Mouse (Mus musculus): Measurements from ENCODE around the gene Acadl.

The Acadl gene

DNA sequence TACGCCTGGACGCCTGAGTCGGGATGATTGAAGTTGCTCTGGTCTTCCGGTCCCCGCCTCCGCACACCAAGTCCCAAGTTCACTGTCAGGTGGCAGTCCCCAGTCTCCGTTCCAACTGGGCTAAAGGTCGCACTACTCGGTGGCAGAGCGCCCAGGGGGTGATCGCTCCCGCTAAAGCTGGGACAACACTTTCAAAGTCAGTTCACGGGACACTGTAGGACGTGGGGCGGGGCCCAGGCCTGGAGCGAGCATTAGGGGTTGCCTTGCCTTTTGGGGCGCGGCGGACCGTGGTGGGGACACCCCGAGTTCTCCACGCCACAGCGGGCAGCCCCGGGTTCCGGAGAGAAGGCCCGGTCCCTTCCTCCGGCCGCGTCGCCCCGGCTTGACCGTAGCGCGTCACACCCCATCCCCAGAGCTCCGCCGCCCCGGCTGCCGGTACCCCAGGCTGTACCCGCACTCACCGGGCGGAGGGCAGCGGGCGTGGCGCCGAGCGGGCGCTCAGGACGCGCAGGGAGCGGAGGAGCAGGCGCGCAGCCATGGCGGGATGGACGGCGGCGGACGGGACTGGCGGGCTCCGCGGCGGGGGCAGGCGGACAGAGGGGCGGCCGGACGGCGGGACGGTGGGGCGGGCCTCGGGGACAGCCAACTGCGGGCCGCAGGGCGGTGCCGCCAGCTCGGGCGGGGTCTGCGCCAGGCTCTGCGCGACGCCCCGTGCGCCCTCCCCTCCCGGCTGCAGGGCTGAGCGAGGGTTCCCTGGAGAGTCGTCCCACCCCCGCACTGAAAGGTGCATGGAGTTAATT is at the start of gene Acadl:
Acadl (minus strand) TSS at position 566 of the 800 bp plus-strand sequence.
- in situ Hi-C loops (cut with MboI, MseI) = no loop called here

DNA sequence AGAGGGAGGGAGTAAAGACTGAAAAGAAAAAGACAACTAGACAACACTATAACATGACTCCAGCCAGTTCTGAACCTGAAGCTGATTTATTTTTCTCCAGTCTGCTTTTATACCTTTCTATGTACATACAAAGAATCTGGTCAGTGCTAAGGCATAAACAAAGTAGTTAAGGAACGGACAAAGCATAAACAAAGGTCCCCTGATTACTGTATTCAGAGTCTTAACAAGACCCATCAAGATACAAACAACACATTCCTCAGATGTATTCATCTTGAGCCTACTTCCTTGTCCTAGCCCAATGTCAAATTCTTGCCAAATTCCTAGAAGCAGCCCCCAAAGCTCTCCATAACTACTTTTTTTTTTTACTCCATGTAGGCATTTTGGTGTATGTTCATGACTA is 49.2 kb upstream of the Acadl start:
- in situ Hi-C loops (cut with MboI, MseI) = no loop called here

DNA sequence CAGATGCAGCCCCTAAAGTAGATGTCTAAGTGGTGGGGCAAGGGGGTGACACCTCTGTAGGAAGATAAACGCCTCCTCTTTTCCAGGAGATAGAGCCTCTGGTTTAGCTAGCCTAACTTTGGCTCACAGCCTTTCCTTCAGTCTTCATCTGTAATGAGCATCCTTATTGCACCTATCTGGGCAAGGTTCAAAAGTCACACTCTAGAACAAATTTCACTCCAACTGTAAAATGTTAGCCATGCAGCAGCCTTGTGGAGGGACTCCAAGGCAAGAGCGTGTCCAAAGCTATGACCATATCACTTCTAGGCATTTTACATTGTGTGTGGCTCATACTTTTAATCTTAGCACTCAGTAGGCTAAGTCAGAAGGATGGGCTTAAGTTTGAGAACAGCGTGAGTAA is 39.5 kb upstream of the Acadl start:
- in situ Hi-C loops (cut with MboI, MseI) = no loop called here

DNA sequence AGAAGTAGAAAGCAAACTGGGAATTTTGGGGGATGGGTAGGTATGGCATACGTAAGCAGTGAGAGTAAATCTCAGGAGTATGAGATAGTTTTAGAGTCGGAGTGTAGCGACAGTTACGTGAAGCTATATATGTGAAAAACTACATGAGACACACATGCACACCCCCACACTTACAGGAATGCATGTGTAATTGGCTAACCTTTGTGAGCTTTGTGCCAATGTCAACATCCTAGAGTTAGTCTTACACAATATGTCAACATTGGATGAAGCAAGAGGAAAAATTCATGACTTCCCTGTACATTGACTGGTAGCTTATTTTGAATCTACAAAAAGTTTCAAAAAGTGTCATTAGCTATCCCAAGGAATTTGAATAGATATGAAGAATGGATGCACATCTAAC is 37.9 kb upstream of the Acadl start:
- in situ Hi-C loops (cut with MboI, MseI) = no loop called here

DNA sequence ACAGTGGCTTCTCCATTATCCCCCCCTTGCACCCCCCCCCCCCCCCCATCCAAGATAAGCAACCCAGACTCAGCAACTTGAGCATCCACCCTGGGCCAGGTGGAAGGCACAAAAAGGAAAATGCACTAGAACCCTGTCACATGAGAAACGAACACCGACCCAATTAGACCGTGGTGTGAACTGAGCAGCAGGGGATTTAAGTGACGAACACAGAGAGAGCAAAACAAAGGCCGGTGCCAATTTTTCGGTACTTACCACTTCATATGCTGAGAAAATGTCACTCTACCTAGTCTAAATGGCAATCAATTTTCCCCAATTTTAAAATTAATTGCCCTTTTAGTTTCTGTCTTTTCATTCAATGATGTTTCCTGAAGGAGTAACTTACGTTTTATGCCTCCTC is 35.2 kb upstream of the Acadl start:
- in situ Hi-C loops (cut with MboI, MseI) = no loop called here

DNA sequence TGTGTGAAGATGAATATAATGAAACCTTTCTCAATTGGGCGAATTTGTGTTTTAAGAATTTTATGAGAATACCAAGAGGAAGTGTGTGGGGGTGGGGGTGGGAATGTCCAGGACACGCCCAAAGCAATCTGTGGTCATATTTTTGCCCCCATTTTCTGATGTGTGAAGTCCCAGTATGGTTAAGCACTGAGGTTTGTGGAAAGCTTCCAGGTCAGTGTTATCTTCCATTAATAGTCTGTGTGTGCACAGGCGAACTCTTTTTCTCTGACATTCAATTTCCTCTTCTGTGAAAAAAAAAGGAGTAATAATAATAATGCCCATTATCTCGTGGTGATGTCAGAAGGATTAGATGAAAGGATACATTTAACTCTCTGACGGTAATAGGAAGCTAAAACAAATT is 33.5 kb upstream of the Acadl start:
- in situ Hi-C loops (cut with MboI, MseI) = no loop called here

DNA sequence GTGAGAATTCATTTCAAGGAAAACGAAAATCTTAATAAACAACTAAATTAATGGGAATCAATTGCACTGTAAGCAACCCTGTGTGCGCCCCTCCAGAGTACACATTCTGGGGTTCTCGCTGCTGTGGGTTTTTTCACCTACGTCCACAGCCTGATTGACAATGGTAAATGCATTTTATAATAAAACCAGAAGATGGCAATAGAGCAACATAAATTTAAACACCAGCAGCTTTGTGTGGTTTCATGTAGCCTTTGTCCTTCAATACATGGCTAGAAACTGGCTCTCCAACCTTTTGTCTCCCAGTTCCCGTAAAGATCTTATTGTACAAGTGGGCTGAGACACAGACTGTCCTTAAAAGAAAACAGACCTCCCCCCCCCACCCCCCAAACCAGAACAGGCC is 33.0 kb upstream of the Acadl start:
- in situ Hi-C loops (cut with MboI, MseI) = no loop called here

DNA sequence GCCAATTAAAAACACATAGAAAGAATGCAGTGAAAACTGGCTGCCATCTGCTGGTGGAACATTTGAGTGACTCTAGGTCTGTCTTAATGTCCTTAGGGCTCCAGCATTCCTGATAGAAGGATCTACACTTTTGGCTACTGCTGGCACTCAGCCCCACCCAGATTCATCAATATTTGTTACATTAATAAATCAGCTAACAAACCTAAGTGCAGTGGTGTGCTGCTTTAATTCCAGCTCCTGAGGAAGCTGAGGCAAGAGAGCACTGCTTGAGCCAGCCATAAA is 32.7 kb upstream of the Acadl start:
- in situ Hi-C loops (cut with MboI, MseI) = no loop called here

DNA sequence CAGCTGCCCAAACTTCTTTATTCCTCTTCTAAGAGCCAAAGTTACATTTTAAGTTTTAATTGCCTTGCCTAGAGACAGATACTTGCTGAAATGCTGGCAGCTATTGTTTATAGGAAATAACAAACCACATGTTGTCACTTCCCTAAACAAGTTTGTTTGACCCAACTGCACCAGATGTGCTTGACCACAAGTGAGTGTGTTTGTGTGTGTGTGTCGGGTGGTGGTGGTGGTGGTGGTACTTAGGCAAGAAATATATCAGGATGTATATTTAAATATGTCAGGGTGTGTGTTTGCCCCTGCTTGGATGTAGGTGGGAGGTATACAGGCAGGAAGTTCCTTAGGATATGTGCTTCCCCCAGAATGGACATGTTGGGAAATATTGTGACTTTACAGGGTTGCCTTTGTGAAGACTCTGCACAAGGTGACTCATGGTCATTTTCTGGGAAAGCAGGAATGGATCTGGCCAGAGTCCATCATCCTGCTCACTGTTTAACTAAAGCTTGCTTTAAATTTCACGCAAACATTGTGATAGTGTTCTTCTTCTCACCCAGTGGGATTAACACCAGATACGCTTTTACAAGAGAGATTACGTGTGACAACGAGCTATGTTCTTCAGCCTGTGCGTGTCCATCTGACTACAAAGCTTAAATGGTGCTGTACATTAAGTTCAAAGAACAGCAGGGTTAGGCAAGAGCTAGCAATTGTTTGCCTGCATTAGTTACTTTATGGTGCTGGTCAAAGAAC is 32.2 kb upstream of the Acadl start:
- in situ Hi-C loops (cut with MboI, MseI) = no loop called here

DNA sequence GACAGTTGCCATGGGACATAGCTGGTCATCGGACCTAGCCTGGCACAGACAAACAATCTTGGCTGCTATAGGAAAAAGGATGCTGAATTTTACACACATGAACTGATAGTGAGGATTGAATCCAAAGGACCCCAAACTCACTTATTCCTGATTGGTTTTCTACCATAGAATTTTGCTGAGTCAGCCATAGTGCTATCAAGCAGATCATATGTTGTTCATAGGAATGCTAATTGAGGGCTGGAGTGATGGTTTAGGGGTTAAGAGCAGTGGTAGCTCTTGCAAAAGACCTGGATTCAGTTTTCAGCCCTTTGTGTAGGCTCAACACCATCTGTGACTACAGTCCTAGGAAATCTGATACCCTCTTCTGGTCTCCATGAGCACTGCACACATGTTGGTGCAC is 24.1 kb upstream of the Acadl start:
- in situ Hi-C loops (cut with MboI, MseI) = no loop called here

DNA sequence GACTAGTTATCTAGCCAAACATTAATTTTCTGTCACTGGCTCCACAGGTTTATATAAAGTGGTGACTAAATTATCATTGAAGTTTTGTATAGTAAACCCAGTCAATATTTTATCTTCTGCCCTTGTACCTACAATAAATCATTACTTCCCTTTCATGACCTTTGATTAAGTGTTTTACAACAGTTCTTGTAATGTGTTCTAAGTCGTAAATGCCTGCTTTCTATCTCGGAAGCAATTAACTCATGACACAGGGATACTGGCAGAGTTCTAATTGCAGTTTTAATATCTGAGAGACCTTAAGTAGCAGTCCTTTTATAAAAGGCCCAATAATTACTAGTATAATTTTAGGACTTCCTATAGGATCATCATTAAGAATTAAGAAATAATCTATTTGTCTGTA is 17.1 kb upstream of the Acadl start:
- in situ Hi-C loops (cut with MboI, MseI) = no loop called here

DNA sequence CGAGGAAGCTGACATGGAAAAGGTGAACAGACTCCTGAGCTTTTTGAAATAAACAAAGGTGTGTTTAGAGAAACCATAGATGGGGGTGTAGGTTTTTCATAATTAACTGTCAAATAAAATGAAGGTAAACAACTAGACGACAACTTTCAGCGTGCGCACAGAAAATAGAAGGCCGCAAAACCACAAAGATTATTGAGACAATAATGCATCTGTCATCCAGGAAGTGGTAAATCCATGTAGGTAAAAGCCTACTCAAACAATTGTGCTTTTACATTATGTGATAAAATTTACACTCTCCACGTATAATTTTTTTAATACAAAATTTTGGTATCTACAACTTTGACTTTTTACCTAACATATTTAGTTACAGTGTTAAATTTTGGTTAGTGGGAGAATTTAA is 11.7 kb upstream of the Acadl start:
- in situ Hi-C loops (cut with MboI, MseI) = no loop called here

DNA sequence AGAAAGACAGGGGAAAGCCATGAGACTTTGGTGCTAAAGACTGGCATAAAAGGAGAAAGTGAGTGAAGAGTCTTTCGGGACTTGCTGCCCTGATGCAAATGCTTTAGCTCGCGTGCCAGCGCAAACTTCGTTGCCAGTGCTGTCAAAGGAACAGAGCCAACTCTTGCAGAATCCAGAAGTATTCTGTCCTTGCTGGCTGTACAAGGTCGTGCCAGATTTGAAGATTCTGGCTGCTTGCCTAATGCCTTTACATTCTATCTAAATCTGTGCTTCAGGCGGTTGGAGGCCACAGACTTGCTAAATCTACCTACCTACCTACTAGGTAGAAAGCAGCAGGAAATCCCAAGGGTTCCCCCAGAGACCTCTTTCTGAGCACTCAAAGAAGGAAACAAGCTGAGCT is 8.5 kb upstream of the Acadl start:
- in situ Hi-C loops (cut with MboI, MseI) = no loop called here

DNA sequence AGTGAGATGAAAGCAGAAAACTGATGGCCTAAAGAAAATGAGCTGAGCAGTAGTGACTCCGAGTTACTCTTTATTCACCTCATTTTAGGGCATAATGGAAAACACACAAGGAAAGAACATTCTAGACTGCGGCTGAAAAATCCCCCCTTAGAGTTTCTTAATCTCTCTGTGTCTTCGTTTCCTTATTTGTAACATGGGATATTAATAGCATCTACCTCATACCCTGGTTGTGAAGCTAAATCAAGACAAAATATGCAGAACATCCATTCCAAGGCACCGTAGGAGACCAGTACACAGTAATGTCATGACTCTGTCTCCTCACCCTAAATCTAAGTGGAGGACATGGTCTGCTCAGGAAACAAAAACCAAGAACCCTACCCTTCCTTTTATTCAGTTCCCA is 2.6 kb upstream of the Acadl start:
- in situ Hi-C loops (cut with MboI, MseI) = no loop called here

DNA sequence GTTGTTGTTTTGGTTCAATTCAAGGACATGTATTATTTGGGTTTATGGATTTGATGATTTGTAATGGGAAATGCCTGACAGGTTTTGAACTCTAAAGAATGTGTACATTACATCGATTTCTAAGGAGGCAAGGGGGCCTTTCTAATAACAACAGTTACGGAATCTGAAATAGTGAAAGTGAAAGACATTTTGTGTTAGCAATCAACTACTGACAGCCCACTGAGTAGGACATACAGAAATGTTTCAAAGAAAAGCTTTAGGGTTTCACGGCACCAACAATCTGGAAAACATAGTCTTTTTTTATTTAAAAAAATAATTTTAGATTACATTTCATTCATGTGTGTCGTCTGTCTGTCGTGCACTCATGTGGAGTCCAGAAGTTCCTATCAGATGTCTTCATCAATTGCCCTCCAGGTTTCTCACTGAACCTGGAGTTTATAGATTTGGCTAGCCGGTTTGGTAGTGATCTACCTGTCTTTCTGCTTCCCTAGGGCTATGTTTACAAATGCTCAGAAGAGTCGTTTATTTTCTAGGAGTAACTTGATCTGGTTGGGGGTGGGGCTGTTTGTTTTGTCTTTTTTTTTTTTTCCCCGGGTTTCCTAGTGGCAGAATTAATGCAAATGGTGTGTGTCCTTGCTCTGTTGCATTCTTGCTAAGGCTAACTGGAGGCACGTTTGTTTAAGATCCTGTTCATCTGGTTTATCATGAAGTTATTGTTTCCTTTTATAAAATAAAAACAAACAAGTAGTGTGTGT is 841 bp upstream of the Acadl start:
- in situ Hi-C loops (cut with MboI, MseI) = no loop called here

DNA sequence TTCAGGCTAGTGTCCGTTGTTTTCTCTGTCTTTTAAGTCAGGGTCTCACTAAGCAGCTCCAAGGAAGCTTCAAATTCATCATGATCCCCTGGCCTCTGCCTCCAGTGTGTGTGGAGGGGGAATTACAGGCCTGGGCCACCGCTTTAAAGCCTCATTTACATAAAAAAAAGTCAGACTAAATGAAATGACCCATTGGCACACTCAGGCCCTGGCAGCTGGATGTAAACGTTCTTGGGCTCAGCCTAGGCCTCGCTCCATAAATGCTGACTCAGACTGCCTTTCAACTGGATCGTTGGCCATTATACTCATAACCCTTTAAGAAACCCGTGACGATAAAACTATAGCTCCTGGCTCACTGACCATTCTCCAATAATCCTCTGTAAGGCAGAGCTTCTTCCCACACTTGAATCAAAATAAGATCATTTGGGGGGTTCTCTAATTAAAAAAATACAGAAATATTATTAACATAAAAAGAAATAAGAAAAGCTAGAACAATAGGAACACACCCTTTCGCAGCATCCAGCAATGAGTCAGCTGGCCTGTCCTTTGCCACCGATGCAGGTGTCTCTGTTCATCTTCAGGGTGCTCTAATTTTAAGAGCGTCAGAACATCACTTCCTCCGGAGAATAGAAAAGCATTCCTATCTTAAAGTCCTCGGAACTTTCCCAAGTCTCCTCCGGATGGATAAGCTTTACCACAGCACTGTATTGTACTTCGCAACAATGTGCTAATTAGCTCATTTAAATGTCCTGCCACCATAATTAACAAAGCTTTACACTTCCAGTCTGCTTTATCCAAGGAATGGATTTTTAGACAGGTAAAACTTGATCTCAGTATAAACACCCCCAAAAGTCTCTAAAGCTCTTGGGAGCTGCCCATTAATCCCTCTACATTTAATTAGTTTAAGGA is 1.1 kb downstream of the Acadl start:
- in situ Hi-C loops (cut with MboI, MseI) = no loop called here

DNA sequence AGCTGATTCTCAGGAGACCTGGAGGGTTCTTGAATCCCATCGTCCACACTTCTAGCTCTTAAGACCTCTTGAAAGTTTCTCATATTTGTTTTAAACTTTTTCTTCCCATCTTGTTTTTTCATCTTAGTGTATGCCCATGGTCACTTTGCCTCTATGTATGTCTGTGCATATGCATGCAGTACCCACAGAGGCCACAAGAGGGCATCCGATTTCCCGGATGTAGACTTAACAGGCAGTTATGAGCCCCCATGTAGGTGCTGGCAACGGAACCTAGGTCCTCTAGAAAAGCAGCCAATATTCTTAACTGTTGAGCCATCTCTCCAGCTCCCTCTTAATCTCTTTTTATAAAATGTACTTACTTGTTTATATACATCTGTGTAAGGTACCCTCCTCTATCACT is 15.6 kb downstream of the Acadl start:
- in situ Hi-C loops (cut with MboI, MseI) = loop anchor here (25.0 kb wide), 1 partner anchor 735 kb away; no protein-coding TSS in a partner anchor

DNA sequence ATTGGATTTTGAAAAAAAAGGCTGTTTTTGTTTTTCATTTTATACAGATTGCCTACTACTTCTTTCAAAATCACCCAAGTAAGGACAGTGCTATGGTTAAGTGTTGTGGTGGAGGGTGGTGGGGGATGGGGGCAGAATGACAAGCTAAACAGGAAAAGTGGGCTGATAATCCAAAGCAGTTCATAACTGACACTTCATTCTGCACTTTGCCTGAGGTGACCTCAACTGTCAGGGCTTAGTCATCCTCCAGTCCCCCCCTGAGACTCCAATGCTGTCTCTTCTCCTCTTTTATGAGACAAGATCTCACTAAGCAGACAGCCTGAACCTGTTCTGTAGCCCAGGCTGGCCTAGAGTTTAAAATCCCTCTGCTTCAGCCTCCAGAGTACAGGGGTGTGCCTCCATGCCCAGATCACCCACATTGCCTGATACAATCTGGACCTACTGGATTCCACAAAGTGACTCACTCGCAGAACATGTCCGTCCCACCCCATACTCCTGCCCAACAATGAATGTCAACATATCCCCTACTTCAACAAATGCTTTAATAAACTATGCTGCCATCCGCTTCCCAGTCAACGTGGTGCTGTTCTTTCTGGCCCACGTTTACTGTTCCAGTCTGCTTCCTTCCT is 17.3 kb downstream of the Acadl start:
- in situ Hi-C loops (cut with MboI, MseI) = loop anchor here (25.0 kb wide), 1 partner anchor 734 kb away; no protein-coding TSS in a partner anchor

DNA sequence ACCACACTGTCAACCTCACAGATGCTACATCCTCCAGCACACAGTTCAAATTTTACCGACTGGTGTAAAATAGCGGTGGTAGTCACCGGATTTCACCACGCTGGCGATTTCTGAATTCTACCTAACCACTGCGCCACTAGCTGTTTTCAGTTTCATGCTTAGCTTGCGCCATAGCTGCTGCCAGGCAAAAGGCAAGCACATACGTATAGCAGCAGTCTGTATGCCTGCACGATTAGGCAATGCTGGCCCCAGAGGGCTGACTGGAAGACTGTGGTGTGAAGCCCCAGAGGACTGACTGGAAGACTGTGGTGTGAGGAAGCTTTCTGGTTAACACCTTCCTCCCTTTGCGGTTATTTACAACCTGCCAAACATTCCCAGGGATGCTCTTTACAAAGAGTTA is 21.1 kb downstream of the Acadl start:
- in situ Hi-C loops (cut with MboI, MseI) = loop anchor here (25.0 kb wide), 1 partner anchor 730 kb away; no protein-coding TSS in a partner anchor

DNA sequence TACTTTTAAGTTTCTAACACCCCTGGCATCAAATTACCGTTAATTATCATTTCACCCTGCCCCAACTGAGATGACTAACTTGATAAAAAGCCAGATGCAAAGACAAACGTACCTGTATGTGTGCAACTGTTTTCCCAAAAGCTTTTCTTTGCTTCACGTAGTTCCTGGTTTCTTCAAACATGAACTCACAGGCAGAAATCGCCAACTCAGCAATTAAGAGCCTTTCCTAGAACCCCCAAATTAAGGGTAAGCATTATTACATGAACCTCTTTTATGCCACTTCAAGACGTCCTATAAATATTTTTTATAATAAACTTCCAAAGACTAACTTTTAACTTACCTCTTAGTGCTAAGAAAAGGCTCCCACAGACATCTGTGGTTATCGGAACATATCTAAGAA is 21.6 kb downstream of the Acadl start:
- in situ Hi-C loops (cut with MboI, MseI) = loop anchor here (25.0 kb wide), 1 partner anchor 729 kb away; no protein-coding TSS in a partner anchor
